Mouse (Mus musculus) bone marrow, adult 2 months (tissue): ENCODE results near the gene R3hdm2.

Experiments
- CTCF ChIP-seq: fragments of 200-500 bp; IDR thresholded peaks from 2 replicates; pipeline ENCODE4 v1.5.1; 2011; ENCODE audit warnings: low read length, control low read depth; ENCODE audit not compliant: control insufficient read depth, insufficient read depth
- POLR2A ChIP-seq: fragments of 200-500 bp; IDR thresholded peaks from 2 replicates; pipeline ENCODE4 v1.6.1; 2011; ENCODE audit warnings: low read depth, mild to moderate bottlenecking, control low read depth, low read length, borderline replicate concordance; ENCODE audit not compliant: control insufficient read depth

GRCm38 (mm10) chr10:127477301-127477700 is 97.2 kb downstream of the R3hdm2 start:
- TF ChIP-seq CTCF (no peak), POLR2A (no peak)
